Mouse (Mus musculus) kidney, adult 2 months (tissue): ENCODE measurements around the gene Foxf1.

ENCODE experiments used
- CTCF ChIP-seq: fragments of 200-500 bp; conservative IDR thresholded peaks from 2 replicates; pipeline ENCODE4 v1.5.1; 2011; ENCODE audit warnings: low read depth, mild to moderate bottlenecking, control low read depth, low read length, moderate library complexity, mixed read lengths; ENCODE audit not compliant: insufficient read depth, insufficient read length
- POLR2A ChIP-seq: fragments of 200-500 bp; IDR thresholded peaks from one replicate; pipeline ENCODE4 v1.6.1; 2011; ENCODE audit warnings: low read depth, low read length, control low read depth

GRCm38 (mm10) chr8:121113261-121113660 lies 29.1 kb downstream of the Foxf1 start:
- TF ChIP-seq CTCF (peak; percentile 97), POLR2A (no peak)
